Mouse (Mus musculus): ENCODE data around the gene Luzp2. TPM values are rescaled to one million over a fixed set of nuclear protein-coding genes. Genes with fewer than 3 reads are reported as not detected.

Gene Luzp2
- 0.04 TPM in 2 replicates for polyA plus RNA-seq (2012; rRNA removed)

GRCm38 (mm10) chr7:54835372-54835851 is at the start of gene Luzp2:
TSS of gene Luzp2 (plus strand) at chr7:54835498.
- TF ChIP-seq CTCF (IDR thresholded peaks at IDR 0.05; ENCODE audit: borderline replicate concordance, control insufficient read depth, extremely low read depth, insufficient read depth, low read length, poor library complexity) (no peak), POLR2A (IDR thresholded peaks at IDR 0.05; ENCODE audit: control insufficient read depth, extremely low read depth, insufficient read depth, low read length, poor library complexity) (no peak)
- H3K27me3 ChIP-seq (ENCODE audit: control insufficient read depth, insufficient read depth, low read length) = no peaks in the 10 kb centered on the region
- H3K36me3 ChIP-seq (ENCODE audit: control insufficient read depth, insufficient read depth, low read length) = no peaks in the 10 kb centered on the region
- no peaks in the 10 kb centered on the region for H3K4me1 ChIP-seq (replicated peaks; ENCODE audit: control insufficient read depth, insufficient read depth, low read length)
- no peak within 1 kb of the TSS for H3K27ac ChIP-seq (ENCODE audit: control insufficient read depth, insufficient read depth, low read length)
- no peak within 1 kb of the TSS for H3K4me3 ChIP-seq (ENCODE audit: control insufficient read depth, insufficient read depth, low read length)
- WGBS = 6% methylated on average over 22 of the region's 22 CpGs
- DNase-seq = no peak

GRCm38 (mm10) chr7:54787456-54787855 is 47.8 kb upstream of the Luzp2 start:
- Histone ChIP-seq H3K27me3 (ENCODE audit: control insufficient read depth, insufficient read depth, low read length) (no peaks in the 10 kb centered on the region), H3K36me3 (ENCODE audit: control insufficient read depth, insufficient read depth, low read length) (no peaks in the 10 kb centered on the region), H3K27ac (ENCODE audit: control insufficient read depth, insufficient read depth, low read length) (no peak overlapping the region), H3K4me3 (ENCODE audit: control insufficient read depth, insufficient read depth, low read length) (no peak overlapping the region), H3K4me1 (replicated peaks; ENCODE audit: control insufficient read depth, insufficient read depth, low read length) (no peaks in the 10 kb centered on the region)
- DNase-seq = no peak
- TF ChIP-seq POLR2A (IDR thresholded peaks at IDR 0.05; ENCODE audit: control insufficient read depth, extremely low read depth, insufficient read depth, low read length, poor library complexity) (no peak), CTCF (IDR thresholded peaks at IDR 0.05; ENCODE audit: borderline replicate concordance, control insufficient read depth, extremely low read depth, insufficient read depth, low read length, poor library complexity) (no peak)

GRCm38 (mm10) chr7:54818606-54819005 is 16.7 kb upstream of the Luzp2 start:
- no peak for TF ChIP-seq POLR2A (IDR thresholded peaks at IDR 0.05; ENCODE audit: control insufficient read depth, extremely low read depth, insufficient read depth, low read length, poor library complexity)
- no peak for TF ChIP-seq CTCF (IDR thresholded peaks at IDR 0.05; ENCODE audit: borderline replicate concordance, control insufficient read depth, extremely low read depth, insufficient read depth, low read length, poor library complexity)
- DNase-seq = no peak
- H3K27me3 ChIP-seq (ENCODE audit: control insufficient read depth, insufficient read depth, low read length) = no peaks in the 10 kb centered on the region
- no peak overlapping the region for H3K4me3 ChIP-seq (ENCODE audit: control insufficient read depth, insufficient read depth, low read length)
- no peak overlapping the region for H3K27ac ChIP-seq (ENCODE audit: control insufficient read depth, insufficient read depth, low read length)
- H3K36me3 ChIP-seq (ENCODE audit: control insufficient read depth, insufficient read depth, low read length) = no peaks in the 10 kb centered on the region
- no peaks in the 10 kb centered on the region for H3K4me1 ChIP-seq (replicated peaks; ENCODE audit: control insufficient read depth, insufficient read depth, low read length)

- TF ChIP-seq POLR2A (IDR thresholded peaks at IDR 0.05; ENCODE audit: control insufficient read depth, extremely low read depth, insufficient read depth, low read length, poor library complexity) (no peak), CTCF (IDR thresholded peaks at IDR 0.05; ENCODE audit: borderline replicate concordance, control insufficient read depth, extremely low read depth, insufficient read depth, low read length, poor library complexity) (no peak)
- 94% methylated on average over 3 of the region's 3 CpGs for WGBS
- no peaks in the 10 kb centered on the region for H3K36me3 ChIP-seq (ENCODE audit: control insufficient read depth, insufficient read depth, low read length)
These were observed 6.5 kb upstream of the Luzp2 start for GRCm38 (mm10) chr7:54828751-54829150.

GRCm38 (mm10) chr7:54835911-54836352 is 634 bp downstream of the Luzp2 start:
- Histone ChIP-seq H3K36me3 (ENCODE audit: control insufficient read depth, insufficient read depth, low read length) (no peaks in the 10 kb centered on the region), H3K27ac (ENCODE audit: control insufficient read depth, insufficient read depth, low read length) (no peak overlapping the region), H3K27me3 (ENCODE audit: control insufficient read depth, insufficient read depth, low read length) (no peaks in the 10 kb centered on the region), H3K4me3 (ENCODE audit: control insufficient read depth, insufficient read depth, low read length) (no peak overlapping the region), H3K4me1 (replicated peaks; ENCODE audit: control insufficient read depth, insufficient read depth, low read length) (no peaks in the 10 kb centered on the region)
- TF ChIP-seq POLR2A (IDR thresholded peaks at IDR 0.05; ENCODE audit: control insufficient read depth, extremely low read depth, insufficient read depth, low read length, poor library complexity) (no peak), CTCF (IDR thresholded peaks at IDR 0.05; ENCODE audit: borderline replicate concordance, control insufficient read depth, extremely low read depth, insufficient read depth, low read length, poor library complexity) (no peak)
- 8% methylated on average over 13 of the region's 13 CpGs for WGBS
- DNase-seq = no peak

More at GRCm38 (mm10) chr7:54828751-54829150, 6.5 kb upstream of the Luzp2 start:
- DNase-seq = no peak
- no peak overlapping the region for H3K4me3 ChIP-seq (ENCODE audit: control insufficient read depth, insufficient read depth, low read length)
- no peaks in the 10 kb centered on the region for H3K27me3 ChIP-seq (ENCODE audit: control insufficient read depth, insufficient read depth, low read length)
- no peaks in the 10 kb centered on the region for H3K4me1 ChIP-seq (replicated peaks; ENCODE audit: control insufficient read depth, insufficient read depth, low read length)
- H3K27ac ChIP-seq (ENCODE audit: control insufficient read depth, insufficient read depth, low read length) = no peak overlapping the region

- no peaks in the 10 kb centered on the region for H3K27me3 ChIP-seq (ENCODE audit: control insufficient read depth, insufficient read depth, low read length)
- no peak overlapping the region for H3K4me3 ChIP-seq (ENCODE audit: control insufficient read depth, insufficient read depth, low read length)
- no peak for DNase-seq
- no peaks in the 10 kb centered on the region for H3K4me1 ChIP-seq (replicated peaks; ENCODE audit: control insufficient read depth, insufficient read depth, low read length)
- no peaks in the 10 kb centered on the region for H3K36me3 ChIP-seq (ENCODE audit: control insufficient read depth, insufficient read depth, low read length)
- TF ChIP-seq CTCF (IDR thresholded peaks at IDR 0.05; ENCODE audit: borderline replicate concordance, control insufficient read depth, extremely low read depth, insufficient read depth, low read length, poor library complexity) (no peak), POLR2A (IDR thresholded peaks at IDR 0.05; ENCODE audit: control insufficient read depth, extremely low read depth, insufficient read depth, low read length, poor library complexity) (no peak)
- WGBS = 80% methylated on average over 5 of the region's 5 CpGs
- no peak overlapping the region for H3K27ac ChIP-seq (ENCODE audit: control insufficient read depth, insufficient read depth, low read length)
These were observed 1.1 kb downstream of the Luzp2 start for GRCm38 (mm10) chr7:54836437-54836836.

GRCm38 (mm10) chr7:54842807-54843335 is 7.6 kb downstream of the Luzp2 start:
- H3K36me3 ChIP-seq (ENCODE audit: control insufficient read depth, insufficient read depth, low read length) = no peaks in the 10 kb centered on the region
- H3K4me1 ChIP-seq (replicated peaks; ENCODE audit: control insufficient read depth, insufficient read depth, low read length) = no peaks in the 10 kb centered on the region
- WGBS = 90% methylated on average over 4 of the region's 4 CpGs
- no peak overlapping the region for H3K4me3 ChIP-seq (ENCODE audit: control insufficient read depth, insufficient read depth, low read length)
- no peak overlapping the region for H3K27ac ChIP-seq (ENCODE audit: control insufficient read depth, insufficient read depth, low read length)
- no peaks in the 10 kb centered on the region for H3K27me3 ChIP-seq (ENCODE audit: control insufficient read depth, insufficient read depth, low read length)
- TF ChIP-seq POLR2A (IDR thresholded peaks at IDR 0.05; ENCODE audit: control insufficient read depth, extremely low read depth, insufficient read depth, low read length, poor library complexity) (no peak), CTCF (IDR thresholded peaks at IDR 0.05; ENCODE audit: borderline replicate concordance, control insufficient read depth, extremely low read depth, insufficient read depth, low read length, poor library complexity) (no peak)
- no peak for DNase-seq

Measured in thymus, adult 2 months (tissue).